Mouse (Mus musculus) lung, postnatal 14 days (tissue): ENCODE measurements around the gene Rps6ka1.

ENCODE experiments used
- DNase-seq: peaks from one replicate; pipeline ENCODE4 v3.0.0; 2021

Rps6ka1 gene

GRCm38 (mm10) chr4:133896984-133897383 is 9.4 kb upstream of the Rps6ka1 start:
- DNase-seq: no peak

- DNase-seq: no peak
Measured at GRCm38 (mm10) chr4:133896002-133896401, 8.4 kb upstream of the Rps6ka1 start.

GRCm38 (mm10) chr4:133887249-133887648 is 348 bp downstream of the Rps6ka1 start:
- DNase-seq: peak; percentile 29

GRCm38 (mm10) chr4:133885991-133886501 is 1.6 kb downstream of the Rps6ka1 start:
- DNase-seq: peak; percentile 62

- DNase-seq: no peak
Measured at GRCm38 (mm10) chr4:133885331-133885730, 2.3 kb downstream of the Rps6ka1 start.

- no peak for DNase-seq
Measured at GRCm38 (mm10) chr4:133884888-133885287, 2.7 kb downstream of the Rps6ka1 start.

- no peak for DNase-seq
Measured at GRCm38 (mm10) chr4:133884127-133884753, 3.4 kb downstream of the Rps6ka1 start.

GRCm38 (mm10) chr4:133881851-133882250 is 5.7 kb downstream of the Rps6ka1 start:
- DNase-seq: no peak

- DNase-seq: no peak
Measured at GRCm38 (mm10) chr4:133881399-133881798, 6.2 kb downstream of the Rps6ka1 start.

- DNase-seq: no peak
Measured at GRCm38 (mm10) chr4:133879145-133879902, 8.3 kb downstream of the Rps6ka1 start.

GRCm38 (mm10) chr4:133877850-133878755 is 9.5 kb downstream of the Rps6ka1 start:
- DNase-seq: no peak

GRCm38 (mm10) chr4:133874865-133875517 is 12.6 kb downstream of the Rps6ka1 start:
- no peak for DNase-seq

- DNase-seq: no peak
Measured at GRCm38 (mm10) chr4:133873926-133874864, 13.4 kb downstream of the Rps6ka1 start.

- DNase-seq: no peak
Measured at GRCm38 (mm10) chr4:133873431-133873851, 14.2 kb downstream of the Rps6ka1 start.

- DNase-seq: peak; percentile 51
Measured at GRCm38 (mm10) chr4:133872812-133873300, 14.7 kb downstream of the Rps6ka1 start.

- no peak for DNase-seq
Measured at GRCm38 (mm10) chr4:133872222-133872811, 15.3 kb downstream of the Rps6ka1 start.

- no peak for DNase-seq
Measured at GRCm38 (mm10) chr4:133865231-133865630, 22.4 kb downstream of the Rps6ka1 start.

- DNase-seq: no peak
Measured at GRCm38 (mm10) chr4:133864380-133864981, 23.1 kb downstream of the Rps6ka1 start.

- no peak for DNase-seq
Measured at GRCm38 (mm10) chr4:133863795-133864379, 23.7 kb downstream of the Rps6ka1 start.

GRCm38 (mm10) chr4:133857527-133857926 is 30.1 kb downstream of the Rps6ka1 start:
- no peak for DNase-seq
